Mouse (Mus musculus) spleen, adult 12 weeks (tissue): ENCODE results near the gene AC124108.1.

ENCODE experiments used
- DNase-seq: peaks from one replicate; pipeline ENCODE4 v3.0.0; 2022; ENCODE audit warnings: low spot score

AC124108.1 gene

DNA sequence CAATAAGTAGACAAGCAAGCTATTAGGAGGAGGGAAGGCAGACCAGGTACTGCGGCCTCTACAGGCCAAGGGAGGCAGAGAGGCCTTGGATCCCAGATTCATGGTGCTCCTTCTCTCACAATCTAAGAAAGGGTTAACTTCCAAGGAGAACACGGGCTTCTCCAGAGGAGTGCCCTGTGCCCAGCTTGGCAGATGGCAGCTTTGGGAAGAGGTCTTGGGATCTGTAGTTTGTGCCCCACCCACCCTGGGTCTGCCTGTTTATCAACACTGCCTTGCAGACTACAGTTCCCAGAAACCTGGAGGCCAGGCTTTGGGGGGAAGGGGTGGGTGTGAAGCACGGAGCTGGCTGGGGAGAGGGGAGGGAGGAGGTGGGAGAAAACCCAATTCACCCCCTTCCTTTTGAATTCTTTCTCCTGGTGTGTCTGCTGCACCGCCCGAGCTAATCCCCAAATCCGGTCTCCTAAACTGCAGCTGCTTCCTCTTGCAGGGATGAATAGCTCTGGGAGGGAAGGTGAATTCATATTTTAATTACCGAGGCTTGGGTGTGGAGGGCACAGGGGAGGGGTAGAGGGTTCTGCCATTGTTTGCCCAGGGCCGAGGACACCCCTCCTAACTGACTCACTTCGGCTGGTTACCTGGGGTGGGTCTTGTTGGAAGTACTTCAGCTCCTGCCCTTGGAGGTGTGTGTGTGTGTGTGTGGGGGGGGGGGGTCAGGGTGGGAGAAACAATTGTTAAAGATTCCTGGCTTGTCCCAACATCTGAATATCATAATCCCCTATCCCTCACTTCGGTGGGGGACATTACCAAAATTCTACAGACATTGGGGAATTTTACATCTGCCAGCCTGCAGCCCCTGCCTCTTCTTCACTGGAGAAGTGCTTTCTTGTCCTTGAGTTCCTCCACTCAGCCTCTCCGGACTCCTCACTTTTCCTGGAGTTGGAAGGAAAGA is 9.6 kb downstream of the AC124108.1 start:
- no peak for DNase-seq

DNA sequence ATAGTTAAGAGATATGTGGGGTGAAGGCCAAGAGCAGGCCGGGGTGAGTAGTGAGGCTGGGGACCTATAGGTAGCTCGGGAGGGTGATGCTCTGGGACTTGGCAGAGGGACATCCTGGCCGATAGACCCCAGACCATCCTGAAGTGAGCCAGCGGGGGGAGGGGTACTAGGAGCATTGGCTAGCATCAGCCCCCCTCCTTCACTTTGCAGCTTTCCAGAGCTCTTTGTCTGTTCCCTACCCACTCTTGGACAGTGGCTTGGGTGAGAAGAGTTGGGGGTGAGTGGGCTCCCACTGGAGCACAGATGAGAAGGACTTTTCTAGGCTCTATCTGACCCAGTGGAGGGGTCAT is 10.2 kb downstream of the AC124108.1 start:
- no peak for DNase-seq

DNA sequence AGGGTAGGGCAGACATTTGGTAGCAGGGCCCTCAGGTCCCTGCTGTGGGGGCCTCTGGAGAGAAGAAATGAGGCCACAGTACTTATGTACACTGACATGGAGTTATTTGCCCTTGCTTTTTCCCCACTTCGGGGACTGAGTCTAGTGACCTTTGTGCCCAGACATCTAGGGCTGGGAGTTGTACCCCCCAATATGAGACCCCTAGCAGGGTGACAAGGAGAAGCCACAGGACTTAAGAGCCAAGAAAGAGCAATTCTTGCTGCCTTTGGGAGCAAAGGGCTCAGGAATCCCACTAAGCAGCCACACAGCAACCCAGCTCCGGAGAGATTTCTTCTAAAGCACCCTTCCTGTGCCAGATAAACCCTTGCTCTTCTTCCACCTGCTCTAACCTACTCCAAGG is 10.7 kb downstream of the AC124108.1 start:
- no peak for DNase-seq

DNA sequence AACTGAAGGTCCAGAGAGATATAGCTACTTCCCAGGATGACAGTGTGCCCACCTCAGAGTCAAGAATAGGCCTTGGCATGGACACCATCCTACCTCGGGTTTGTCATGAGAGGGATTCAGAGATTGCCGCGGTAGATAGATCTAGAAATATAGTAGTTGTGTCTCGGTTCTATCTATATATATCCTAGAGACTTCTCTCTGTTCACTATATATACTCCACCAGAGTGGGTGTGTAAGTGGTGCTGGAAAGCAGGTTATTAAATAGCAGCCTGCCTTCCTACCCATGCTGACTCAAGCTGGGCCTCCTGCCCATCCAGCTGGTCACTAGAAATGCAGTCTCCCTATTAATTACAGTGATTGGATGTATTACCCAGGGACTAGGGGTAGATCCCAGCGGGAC is 11.5 kb downstream of the AC124108.1 start:
- no peak for DNase-seq

DNA sequence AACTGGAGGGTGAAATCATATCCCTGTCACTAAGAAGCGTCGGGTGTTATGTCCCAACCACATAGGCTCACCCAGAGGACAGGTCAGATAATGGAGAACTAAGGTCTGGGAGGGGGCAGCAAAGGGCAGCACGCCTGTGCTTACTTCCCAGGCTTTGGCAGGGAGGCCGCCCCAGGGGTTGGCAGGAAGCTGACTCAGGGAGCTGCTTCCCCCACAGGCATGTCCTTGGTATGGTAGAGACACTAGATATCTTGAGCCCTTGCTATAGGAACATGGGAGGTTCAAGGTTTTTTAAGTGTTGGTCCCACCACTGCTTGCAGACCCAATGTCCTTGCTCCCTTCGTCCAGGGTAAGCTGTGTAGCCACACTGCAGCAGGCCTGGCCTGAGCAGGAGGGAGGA is 14.7 kb downstream of the AC124108.1 start:
- DNase-seq: no peak

DNA sequence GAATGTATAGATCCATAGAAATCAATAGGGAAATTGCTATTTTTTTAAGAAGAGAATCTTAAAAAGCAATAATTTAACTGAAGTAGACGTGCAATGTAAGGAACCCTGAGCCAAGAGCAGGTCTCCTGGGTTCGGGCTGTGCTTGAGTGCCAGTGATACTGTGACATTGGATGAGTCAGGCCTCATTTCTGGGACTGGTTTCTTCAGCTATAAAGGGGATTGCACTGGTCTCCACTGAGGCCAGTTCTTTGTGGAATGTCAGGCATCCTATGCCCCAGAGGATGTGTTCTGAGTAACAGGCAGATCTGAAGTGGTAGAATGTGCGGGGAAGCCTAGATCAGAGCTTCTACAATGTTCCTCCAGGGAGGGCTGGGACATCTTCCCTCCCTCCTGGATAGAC is 15.6 kb downstream of the AC124108.1 start:
- DNase-seq: no peak

DNA sequence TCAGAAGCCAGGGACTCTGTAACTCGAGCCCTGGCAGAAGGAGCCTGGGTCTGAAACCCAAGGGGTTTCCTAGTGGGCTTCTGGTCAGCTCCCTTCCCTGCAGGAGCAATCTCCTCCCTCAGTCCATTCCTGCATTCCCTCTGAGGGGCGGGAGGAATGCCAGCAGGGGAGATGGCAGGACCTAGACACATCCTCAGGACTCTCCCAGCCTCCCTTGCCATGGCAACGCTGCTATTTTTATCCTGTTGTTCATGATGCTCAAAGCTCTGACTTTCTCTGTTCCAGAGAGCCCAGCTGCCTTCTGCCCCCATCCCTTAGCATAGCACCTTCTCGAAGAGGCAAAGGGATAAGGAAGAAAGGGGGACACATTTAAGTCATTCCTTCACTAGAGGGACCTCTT is 16.9 kb downstream of the AC124108.1 start:
- DNase-seq: no peak

DNA sequence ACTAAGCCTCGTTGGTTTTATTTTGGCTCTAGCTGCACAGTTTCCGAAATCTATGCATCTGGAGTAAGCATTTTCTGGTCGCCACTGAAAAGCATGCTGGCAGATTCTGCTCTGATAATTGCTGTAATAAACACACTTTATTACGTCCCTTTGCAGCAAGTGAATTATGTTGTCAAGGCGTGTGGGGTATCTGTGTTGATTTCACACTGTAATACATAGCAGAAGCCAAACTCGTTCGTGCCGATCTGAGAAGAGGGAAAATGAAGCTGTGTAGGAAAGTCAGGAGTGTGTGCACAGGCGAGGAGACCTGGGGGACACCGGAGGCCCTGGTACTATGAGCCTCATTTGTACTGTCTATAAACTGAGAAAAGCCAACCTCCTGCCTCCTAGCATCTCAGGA is 18.1 kb downstream of the AC124108.1 start:
- no peak for DNase-seq

DNA sequence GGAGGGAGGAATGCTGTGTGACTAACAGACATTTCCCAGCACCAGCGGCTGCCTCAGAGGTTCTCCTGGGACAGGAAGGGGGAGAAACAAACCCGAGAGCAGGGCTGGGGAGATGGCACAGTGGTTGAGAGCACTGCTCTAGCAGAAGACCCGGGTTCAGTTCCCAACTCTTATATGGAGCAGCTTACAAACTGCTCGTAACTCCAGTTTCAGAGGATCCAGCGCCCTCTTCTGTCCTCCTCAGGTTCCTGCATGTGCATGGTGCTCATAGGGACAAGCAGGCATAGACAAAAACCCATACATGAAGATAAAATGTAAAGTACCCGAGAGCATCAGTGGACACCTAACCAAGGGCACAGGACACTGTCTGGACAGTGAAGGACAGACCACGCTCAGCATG is 19.7 kb downstream of the AC124108.1 start:
- DNase-seq: no peak

DNA sequence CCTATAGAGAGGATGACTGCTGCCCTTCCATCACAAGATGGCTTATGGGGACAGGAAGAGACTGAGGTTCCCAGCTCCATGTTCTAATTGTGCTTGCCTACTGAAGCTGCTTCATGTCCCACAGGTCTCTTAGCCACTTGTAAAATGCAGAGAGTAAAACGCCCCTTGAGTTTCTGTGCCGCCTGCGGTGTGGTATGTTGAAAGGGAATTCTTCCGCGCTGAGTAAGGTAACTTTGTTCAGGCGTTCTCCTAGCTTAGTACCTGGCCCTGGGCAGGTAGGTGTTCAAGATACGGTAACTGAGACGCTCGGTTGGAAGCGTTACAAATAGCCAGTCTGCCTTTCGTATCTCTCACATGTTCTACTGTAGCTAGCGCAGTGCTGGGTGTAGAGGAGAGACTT is 20.4 kb downstream of the AC124108.1 start:
- no peak for DNase-seq

DNA sequence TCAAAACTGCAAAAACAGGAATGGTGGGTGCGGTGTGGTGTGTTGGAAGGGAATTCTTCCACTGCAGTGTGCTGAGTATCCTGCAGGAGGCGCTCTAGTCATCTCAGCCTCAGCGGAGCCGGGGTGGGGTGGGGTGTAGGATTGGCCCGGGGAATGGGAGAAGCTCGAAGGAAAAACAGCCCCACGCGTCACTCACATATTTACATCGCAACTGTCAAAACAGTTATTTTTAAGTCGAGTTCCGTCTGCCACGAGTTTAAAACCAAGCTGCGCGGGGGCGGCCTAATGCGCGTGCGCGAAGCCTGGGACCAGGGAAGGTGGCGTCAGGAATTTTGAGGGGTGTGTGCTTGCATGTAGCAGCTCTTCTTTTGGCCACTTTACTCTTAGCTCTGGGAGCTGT is 21.0 kb downstream of the AC124108.1 start:
- DNase-seq: no peak

DNA sequence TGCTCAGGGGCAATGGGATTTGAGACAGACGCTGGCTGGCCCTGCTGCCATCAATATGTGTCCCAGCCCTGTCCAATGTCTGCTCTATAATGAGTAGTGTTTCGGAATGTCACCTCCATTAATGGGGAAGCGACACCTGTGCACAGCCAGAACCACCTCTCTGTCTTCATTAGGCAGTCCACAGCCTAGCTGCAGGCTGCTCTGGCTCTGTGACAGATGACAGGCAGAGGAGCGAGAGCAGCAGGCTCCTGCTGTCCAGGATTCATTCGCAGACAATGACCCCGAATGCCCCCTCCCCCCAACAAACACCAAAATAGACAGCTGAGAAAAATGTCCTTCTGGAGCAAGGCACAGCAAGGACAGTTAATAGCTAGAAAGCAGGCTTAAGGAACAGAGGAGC is 21.8 kb downstream of the AC124108.1 start:
- no peak for DNase-seq

DNA sequence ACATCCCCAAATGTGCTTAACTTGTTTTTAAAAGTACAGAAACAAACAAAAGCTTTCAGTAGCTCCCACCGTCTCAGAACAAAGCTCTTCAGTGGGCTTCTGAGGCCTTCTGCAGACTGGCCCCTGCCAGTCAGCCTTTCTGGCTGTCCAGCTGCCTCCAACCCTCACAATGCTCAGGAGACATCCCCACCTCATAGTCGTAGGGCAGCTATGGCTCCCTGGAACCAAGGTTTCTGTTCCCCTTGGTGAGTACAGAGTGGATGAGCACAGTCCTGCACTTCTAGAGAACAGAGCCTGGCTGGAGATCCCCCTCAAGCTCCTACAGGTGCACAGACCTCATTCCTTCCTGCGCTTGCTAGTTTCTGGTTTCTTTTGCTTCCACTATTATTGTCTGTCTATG is 25.0 kb downstream of the AC124108.1 start:
- DNase-seq: no peak

DNA sequence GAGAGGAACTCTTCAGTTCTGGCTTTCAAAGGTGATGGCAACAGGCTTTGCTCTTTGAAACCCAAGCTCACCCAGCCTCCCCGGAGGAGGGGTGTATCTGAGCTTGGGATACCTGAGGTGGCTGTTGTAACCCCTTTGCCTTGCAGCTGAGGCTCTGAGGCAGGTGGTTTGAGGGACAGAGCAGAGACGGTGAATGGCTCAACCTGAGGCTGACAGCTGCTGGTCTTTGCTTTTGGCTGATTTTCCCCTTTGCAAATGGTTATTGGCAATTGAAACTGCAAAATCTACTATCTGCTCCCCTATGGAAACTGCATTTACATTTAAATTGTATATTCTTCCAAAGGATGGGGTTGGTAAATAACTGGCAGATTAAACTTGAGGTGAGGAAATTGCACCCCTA is 30.4 kb downstream of the AC124108.1 start:
- no peak for DNase-seq

DNA sequence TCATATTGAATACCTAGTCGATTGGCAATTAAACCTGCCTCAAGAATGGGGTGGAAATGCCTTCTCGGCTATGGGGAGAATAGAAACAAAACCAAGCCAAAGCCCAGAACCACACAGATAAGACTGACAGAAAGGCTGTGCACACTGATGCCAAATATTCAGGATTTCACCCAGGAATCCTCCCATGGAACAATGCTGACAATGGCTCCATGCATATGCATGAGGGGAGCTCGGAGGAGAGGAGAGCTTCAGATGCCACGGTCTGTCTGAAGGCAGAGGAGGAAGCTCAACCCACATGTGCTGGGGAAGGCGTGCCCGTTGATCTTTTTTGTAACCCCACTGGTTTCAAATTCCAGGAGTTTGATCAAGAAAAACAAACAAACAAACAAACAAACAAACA is 30.9 kb downstream of the AC124108.1 start:
- DNase-seq: no peak

DNA sequence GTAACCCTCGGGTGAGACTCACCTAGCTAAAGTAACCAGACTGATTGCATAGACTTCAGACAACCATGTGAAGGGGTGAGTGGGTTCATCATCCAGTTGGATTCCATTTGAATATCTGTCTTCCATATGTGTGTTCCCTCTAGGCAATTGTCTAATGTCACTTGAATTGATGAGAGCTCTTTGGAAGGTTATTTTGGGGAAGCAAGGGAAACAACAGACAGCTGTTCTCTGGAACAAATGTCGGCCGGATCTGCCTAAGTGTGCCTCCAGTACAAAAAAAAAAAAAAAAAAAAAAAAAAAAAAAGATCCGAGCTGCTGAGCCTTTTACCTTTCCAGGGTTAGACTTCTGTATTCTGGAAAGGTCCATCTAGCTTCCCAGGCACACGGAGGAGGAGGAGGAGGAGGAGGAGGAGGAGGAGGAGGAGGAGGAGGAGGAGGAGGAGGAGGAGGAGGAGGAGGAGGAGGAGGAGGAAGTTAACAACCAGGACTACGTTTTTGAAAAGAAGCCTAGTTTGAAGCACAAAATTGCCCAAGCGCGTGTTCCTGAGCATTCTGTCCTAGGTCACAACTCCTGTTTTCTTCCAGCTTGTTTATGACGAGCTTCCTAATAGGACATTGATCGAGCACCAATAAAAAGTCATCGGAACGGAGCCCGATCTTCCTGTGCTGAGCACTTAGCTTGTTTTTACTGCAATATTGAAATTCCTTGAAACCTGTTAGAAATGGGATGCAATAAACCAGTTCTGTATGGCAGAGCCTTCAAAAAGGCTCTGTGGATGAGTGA is 35.2 kb downstream of the AC124108.1 start:
- no peak for DNase-seq

DNA sequence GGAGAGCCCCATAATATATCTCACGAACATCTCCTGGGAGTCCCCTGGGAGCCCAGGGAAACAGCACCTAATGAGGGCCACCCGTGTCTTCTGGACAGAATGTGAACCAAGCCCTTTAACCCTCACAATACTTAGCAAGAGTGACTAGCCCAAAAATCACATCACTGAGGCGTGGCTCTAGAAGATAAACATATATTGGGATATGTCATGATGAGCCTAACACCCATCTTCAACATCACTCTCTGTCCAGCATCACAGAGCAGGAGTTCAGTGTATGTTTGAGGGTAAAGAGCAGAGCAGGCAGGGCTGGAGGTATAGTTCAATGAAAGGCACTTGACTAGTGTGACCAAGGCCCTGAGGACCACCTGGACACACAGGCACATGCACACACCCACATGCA is 38.4 kb downstream of the AC124108.1 start, which contains the start of gene Gm10188:
Gene Gm10188 (minus strand): TSS at position 101 of the 400 bp plus-strand sequence.
- no peak for DNase-seq

DNA sequence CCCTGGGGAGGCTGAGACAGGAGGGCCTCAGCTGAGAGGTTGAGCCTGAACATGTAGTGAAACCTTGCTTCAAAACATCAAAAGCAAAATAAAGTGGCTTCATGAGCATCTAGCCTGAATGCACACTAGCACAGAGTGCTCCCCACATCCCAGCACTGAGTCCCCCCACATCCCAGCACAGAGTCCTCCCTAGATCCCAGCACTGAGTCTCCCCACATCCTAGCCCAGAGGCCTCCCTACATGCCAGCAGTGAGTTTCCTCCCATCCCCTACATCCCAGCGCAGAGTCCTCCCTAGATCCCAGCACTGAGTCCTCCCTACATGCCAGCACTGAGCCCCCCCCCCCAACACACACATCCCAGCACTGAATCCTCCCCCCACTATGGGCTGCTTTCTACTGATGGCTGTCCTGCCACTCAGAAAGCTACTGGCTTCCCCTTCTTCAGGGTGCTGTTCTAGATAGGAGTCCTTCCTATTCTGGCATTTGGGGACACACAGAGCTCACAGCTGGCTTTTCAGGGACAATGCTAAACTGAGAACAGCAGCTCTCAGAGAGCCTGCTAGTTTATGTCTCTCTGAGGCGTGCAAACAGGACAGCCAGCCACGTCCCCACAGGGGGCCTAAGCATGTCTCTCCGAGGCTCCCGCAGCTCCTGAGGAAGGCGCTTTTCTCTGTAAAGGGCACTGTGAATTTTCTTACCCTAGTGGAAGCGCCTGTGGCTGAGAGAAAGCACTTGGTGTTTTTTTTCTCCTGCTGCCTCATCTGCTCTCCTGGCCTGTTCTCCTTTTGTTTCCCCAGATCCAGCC is 40.4 kb downstream of the AC124108.1 start:
- DNase-seq: no peak

DNA sequence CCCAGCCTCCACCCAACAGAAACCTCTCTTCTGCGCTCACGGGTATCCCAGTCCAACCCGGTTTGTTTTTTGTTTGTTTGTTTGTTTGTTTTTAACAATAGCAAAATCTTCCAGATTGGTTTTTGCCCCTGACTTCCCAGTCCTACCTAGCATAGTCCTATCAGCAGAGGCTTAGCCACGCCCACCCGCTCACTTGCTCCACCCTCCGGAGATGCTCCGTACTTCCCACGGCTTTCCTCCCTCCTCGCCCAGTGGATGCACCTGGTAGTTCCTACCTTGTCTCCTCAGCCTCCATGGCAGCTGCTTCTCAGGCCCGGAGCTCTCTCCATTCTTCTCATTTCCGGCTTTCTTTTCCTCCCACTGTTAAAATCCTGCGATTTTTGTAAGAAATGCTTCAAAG is 42.3 kb downstream of the AC124108.1 start:
- DNase-seq: no peak

DNA sequence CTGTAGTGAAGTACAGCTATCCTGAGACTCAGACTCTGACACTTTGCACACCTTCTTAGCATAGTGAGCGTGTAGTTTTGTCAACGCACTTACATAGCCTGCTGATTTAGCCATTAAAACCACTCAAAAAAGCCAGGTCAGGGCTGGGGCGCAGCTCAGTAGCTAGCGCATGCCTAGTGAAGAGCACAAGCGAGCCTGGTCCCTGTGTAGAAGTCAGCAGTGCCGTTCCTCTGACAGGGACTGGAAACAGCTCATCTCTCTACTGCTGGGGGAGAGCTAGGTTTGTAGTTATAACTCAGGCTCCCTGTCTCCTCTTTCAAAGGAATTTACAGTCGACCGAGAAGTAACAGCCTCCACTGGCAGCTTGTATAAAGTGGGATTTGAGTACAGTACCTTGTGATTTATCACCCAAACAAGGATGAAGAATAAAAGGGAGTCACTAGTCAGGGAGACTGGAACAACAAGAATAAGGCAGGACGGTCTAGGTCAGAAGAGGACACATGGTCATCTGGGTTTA is 43.6 kb downstream of the AC124108.1 start:
- DNase-seq: no peak

DNA sequence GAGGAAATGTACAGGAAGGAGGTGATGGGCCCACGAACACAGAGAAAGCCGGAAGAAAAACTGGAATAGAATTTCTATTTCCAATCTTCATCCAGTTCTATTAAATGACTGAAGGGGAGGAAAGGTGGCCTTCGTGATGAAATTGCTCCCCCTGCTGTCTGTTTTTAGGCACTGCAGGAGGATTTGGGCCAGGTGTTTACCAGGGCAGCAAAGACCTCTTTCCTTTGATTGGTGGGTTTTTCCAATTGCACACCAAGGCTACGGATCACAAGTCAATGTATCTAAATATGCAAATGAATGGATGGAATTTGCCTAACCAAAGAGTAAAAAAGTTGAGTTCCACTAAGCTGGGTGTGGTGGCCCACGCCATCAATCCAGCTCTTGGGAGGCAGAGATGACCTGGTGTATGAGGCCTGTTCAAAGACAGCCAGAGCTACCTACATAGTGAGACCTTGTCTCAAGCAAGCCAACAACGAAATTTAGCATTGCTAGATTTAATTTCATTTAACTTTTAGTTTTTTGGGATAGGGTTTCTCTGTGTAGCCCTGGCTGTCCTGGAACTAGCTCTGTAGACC is 46.4 kb downstream of the AC124108.1 start:
- DNase-seq: peak; percentile 29

DNA sequence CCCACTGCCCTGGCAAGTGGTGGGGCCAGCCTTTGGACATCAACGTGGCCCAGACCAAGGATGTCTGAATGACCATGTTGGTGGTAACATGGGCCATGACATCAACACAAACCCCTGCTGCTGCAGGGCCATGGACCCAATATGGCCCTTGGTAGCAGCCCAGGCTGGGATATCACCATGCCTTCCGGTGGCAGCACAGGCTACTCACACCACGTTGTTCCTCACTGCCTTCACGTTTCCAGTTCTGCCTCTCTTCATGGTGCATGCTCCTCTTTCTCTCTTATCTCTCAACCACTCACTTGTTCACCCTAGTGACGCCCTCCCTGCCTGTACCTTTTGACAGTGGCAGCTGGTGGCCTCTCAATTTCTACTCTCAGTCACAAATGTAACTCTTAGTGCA is 53.8 kb downstream of the AC124108.1 start:
- no peak for DNase-seq
